Mouse (Mus musculus): Measurements from ENCODE around the gene Pusl1.

Pusl1 gene

GRCm38 (mm10) chr4:155886330-155886729, 5.3 kb downstream of the Pusl1 start:
- DNase-seq (ENCODE audit: low spot score), result no peak

GRCm38 (mm10) chr4:155883587-155883986, 8.0 kb downstream of the Pusl1 start:
- DNase-seq (ENCODE audit: low spot score), result no peak

GRCm38 (mm10) chr4:155871404-155871803, 20.2 kb downstream of the Pusl1 start:
- no peak for DNase-seq (ENCODE audit: low spot score)

GRCm38 (mm10) chr4:155869317-155870033, 22.1 kb downstream of the Pusl1 start, which contains the start of the genes Cptp and Ints11:
Gene Cptp, minus strand, starts transcription at chr4:155869440.
Gene Ints11, plus strand, starts transcription at chr4:155869546.
- peak; percentile 94 for DNase-seq (ENCODE audit: low spot score)

- DNase-seq (ENCODE audit: low spot score), result no peak
Measured at GRCm38 (mm10) chr4:155868614-155869298, 22.8 kb downstream of the Pusl1 start.

- DNase-seq (ENCODE audit: low spot score), result no peak
Measured at GRCm38 (mm10) chr4:155863001-155863400, 28.6 kb downstream of the Pusl1 start, which contains the start of gene Tas1r3. Gene Tas1r3, minus strand, starts transcription at chr4:155863362.

- DNase-seq (ENCODE audit: low spot score), result no peak
Measured at GRCm38 (mm10) chr4:155861787-155862186, 29.8 kb downstream of the Pusl1 start.

GRCm38 (mm10) chr4:155859318-155859717, 32.3 kb downstream of the Pusl1 start:
- no peak for DNase-seq (ENCODE audit: low spot score)

GRCm38 (mm10) chr4:155856881-155857280, 34.7 kb downstream of the Pusl1 start:
- no peak for DNase-seq (ENCODE audit: low spot score)

GRCm38 (mm10) chr4:155856071-155856470, 35.5 kb downstream of the Pusl1 start:
- DNase-seq (ENCODE audit: low spot score), result no peak

- DNase-seq (ENCODE audit: low spot score), result no peak
Measured at GRCm38 (mm10) chr4:155854991-155855390, 36.6 kb downstream of the Pusl1 start.

GRCm38 (mm10) chr4:155853421-155853820, 38.2 kb downstream of the Pusl1 start:
- no peak for DNase-seq (ENCODE audit: low spot score)

- no peak for DNase-seq (ENCODE audit: low spot score)
Measured at GRCm38 (mm10) chr4:155851951-155852411, 39.6 kb downstream of the Pusl1 start.

GRCm38 (mm10) chr4:155851368-155851767, 40.2 kb downstream of the Pusl1 start:
- DNase-seq (ENCODE audit: low spot score), result no peak

- DNase-seq (ENCODE audit: low spot score), result no peak
Measured at GRCm38 (mm10) chr4:155849792-155850451, 41.7 kb downstream of the Pusl1 start.

- DNase-seq (ENCODE audit: low spot score), result no peak
Measured at GRCm38 (mm10) chr4:155849391-155849790, 42.2 kb downstream of the Pusl1 start.

GRCm38 (mm10) chr4:155848434-155849095, 43.0 kb downstream of the Pusl1 start:
- DNase-seq (ENCODE audit: low spot score), result no peak

GRCm38 (mm10) chr4:155847591-155848352, 43.8 kb downstream of the Pusl1 start:
- peak; percentile 57 for DNase-seq (ENCODE audit: low spot score)

GRCm38 (mm10) chr4:155846871-155847578, 44.6 kb downstream of the Pusl1 start, which contains the start of gene Dvl1:
Gene Dvl1, plus strand, starts transcription at chr4:155847402.
- peak; percentile 91 for DNase-seq (ENCODE audit: low spot score)

GRCm38 (mm10) chr4:155843231-155843630, 48.4 kb downstream of the Pusl1 start:
- no peak for DNase-seq (ENCODE audit: low spot score)

All from layer of hippocampus, adult 11-12 months (tissue).